Mouse (Mus musculus) hindbrain, embryonic 16.5 days (tissue): ENCODE measurements around the gene Qsox1. TPM values are rescaled to one million over a fixed set of nuclear protein-coding genes. Genes with fewer than 3 reads are reported as not detected.

ENCODE experiments used
- ATAC-seq: fragments of 200-750 bp; cut with Nextera tagmentation; 2 replicates; pipeline ENCODE4 v1.8.0; 2017; ENCODE audit warnings: moderate TSS enrichment, moderate library complexity
- H3K27ac ChIP-seq: fragments of 300-500 bp; sonication (generic); 2 replicates; pipeline ENCODE4 v1.5.1; 2014; ENCODE audit warnings: low read depth, mild to moderate bottlenecking, control low read depth, low read length, moderate library complexity
- H3K27me3 ChIP-seq: fragments of 300-500 bp; sonication (generic); replicated peaks from 2 replicates; pipeline ENCODE4 v1.6.1; 2014; ENCODE audit warnings: low read length; ENCODE audit not compliant: control insufficient read depth, insufficient read depth
- H3K36me3 ChIP-seq: fragments of 300-500 bp; sonication (generic); 2 replicates; pipeline ENCODE4 v1.6.1; 2014; ENCODE audit warnings: mild to moderate bottlenecking, low read length, moderate library complexity, mixed read lengths; ENCODE audit not compliant: control insufficient read depth, insufficient read depth
- H3K4me1 ChIP-seq: fragments of 300-500 bp; sonication (generic); 2 replicates; pipeline ENCODE4 v1.6.1; 2014; ENCODE audit warnings: low read depth, low read length; ENCODE audit not compliant: control insufficient read depth, insufficient read depth
- H3K4me2 ChIP-seq: fragments of 300-500 bp; sonication (generic); 2 replicates; pipeline ENCODE4 v1.6.1; 2014; ENCODE audit warnings: mild to moderate bottlenecking, low read length, control low read depth, moderate library complexity
- H3K4me3 ChIP-seq: fragments of 300-500 bp; sonication (generic); 2 replicates; pipeline ENCODE4 v1.5.1; 2014; ENCODE audit warnings: mild to moderate bottlenecking, low read length, control low read depth, moderate library complexity
- H3K9ac ChIP-seq: fragments of 300-500 bp; sonication (generic); 2 replicates; pipeline ENCODE4 v1.6.1; 2014; ENCODE audit warnings: low read depth, mild to moderate bottlenecking, control low read depth, low read length, moderate library complexity
- H3K9me3 ChIP-seq: fragments of 300-500 bp; sonication (generic); 2 replicates; pipeline ENCODE4 v1.6.1; 2014; ENCODE audit warnings: mild to moderate bottlenecking, low read length, moderate library complexity; ENCODE audit not compliant: control insufficient read depth
- WGBS: fragments of 180-500 bp; shearing (Covaris S2); extraction: QIAGEN DNeasy Blood & Tissue Kit; methylation state at CpG from one replicate; pipeline ENCODE4 v1.1.7; 2014; 5-methylcytosine and 5-hydroxymethylcytosine counted together
- polyA plus RNA-seq: library from polyadenylated mRNA; unstranded; fragments of >200 nt; fragmentation: Nextera tagmentation; extraction: Ambion mirVana; gene quantifications from 2 replicates; pipeline ENCODE4 v1.2.1, GENCODE M21; 2015

The Qsox1 gene
- polyA plus RNA-seq, 1 experiment from 2014 or later: 25.0 TPM

DNA sequence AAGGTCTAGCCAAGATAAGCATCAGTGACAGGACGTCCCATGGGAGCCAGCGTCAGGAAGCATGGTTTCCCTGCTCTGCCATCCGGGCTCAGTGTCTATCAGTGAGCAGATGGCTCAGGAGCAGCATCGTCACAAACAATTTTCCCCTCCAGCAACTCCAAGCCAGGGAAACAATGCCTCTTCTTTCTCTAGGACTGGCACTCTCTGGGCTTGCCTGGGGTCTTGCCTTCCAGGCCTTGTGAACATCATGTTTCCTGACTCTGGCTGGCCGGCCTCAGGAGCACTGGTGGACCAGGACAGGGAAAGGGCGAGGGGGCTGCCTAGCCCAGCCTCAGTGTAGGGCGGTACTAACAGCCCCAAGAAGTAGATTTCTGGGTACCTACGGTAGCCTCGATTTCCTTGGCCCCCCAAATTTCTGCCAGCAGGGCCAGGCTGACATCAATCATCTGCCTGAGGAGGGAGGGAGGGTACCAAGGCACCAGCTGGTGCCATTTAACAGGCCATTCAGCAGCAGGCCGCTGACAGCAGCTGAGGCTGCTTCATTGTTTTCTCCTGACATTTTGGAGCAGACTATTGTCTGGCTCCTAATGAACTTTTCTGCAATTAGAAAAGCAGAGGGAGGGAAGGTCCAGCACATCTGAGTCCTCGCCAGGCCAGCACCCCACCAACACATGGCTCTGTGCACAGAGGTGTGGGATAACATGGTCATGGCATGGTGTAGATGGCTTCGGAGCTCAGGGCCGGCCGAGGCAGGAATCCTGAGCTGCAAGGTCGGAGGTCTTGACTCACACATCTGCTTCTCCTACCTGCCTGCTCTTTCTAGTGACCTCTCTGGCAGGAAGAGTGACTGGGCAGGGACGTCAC is 22.3 kb downstream of the Qsox1 start:
- H3K36me3 ChIP-seq: peaks cover 19% of the 10 kb centered on the region; the same call in 1 of the 2 replicates

DNA sequence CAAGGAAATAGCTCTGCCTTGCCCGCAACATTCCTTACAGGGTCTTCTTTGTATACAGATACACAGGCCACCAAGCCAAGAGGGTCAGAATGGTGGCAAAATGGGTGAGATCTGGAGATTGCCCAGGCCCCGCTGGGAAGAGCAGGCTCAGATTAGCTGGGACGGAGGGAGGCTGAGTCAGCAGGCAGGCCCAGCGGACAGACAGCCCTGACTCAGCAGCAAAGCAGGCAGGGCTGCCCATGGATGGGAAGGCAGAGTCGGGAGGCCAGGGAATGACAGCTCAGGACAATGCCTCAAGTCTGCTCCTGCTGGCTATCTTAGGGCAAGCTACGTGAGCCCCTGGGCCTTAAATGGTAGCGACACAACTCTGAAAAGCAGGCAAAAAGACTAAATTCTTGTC is 26.8 kb downstream of the Qsox1 start:
- no peak for ATAC-seq
- peaks cover 8% of the 10 kb centered on the region for H3K4me1 ChIP-seq
- 50% methylated on average over 7 of the region's 7 CpGs for WGBS
- 0 out of 2 replicates have a peak overlapping the region, but pooled peaks have one; percentile 4 for H3K9ac ChIP-seq
- H3K9me3 ChIP-seq: no peaks in the 10 kb centered on the region
- no peak overlapping the region for H3K4me2 ChIP-seq
- H3K4me3 ChIP-seq: no peak overlapping the region
- H3K36me3 ChIP-seq: peaks cover 19% of the 10 kb centered on the region
- H3K27ac ChIP-seq: no peak overlapping the region
- peaks cover 4% of the 10 kb centered on the region for H3K27me3 ChIP-seq

More for the DNA sequence above, 22.3 kb downstream of the Qsox1 start:
- H3K27me3 ChIP-seq: no peaks in the 10 kb centered on the region
- H3K4me3 ChIP-seq: no peak overlapping the region
- H3K4me2 ChIP-seq: no peak overlapping the region
- H3K27ac ChIP-seq: peak overlapping the region; percentile 76
- peak; percentile 83 for ATAC-seq
- H3K4me1 ChIP-seq: peaks cover 8% of the 10 kb centered on the region
- WGBS: 29% methylated on average over 16 of the region's 16 CpGs
- H3K9me3 ChIP-seq: no peaks in the 10 kb centered on the region
- H3K9ac ChIP-seq: peak overlapping the region; percentile 43

DNA sequence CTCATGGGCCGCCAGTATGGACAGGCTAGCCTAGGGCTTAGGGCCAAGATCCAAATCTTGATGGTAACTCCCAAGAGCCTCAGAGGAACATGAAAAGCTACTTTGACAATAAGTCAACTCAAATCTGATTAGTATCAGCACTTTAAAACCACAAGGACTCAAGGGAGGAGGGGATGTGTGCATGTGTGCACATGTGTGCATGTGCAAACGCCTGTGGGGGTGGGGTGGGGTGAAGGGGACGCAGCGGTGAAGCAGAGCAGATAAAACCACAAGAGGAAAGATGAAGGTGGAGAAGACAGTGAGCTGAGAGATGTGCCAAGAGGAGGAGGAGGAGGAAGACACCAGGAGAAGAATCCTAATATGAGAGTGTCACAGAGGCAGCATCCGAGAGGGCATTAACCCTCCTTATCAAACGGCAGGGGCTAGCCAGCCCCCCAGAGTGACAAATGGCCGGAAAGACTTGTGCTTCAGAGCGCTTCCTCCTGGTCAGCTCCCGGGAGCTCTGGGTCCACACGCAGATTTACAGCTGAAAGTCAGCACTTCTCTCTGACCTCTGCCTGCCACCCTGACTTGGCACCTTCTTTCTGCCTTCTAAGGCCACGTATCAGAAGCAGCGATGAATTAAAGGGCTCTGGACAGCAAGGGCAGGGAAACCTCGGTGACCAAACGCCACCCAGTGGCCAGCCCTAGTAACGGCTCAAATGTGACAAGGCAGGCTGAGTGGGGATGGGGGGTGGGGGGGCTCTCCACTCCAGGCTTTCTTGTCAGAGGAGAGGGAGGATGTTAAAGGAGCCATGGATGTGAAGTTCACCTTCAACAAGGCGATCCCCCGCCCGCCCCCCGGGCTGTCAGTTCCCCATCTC is 28.1 kb downstream of the Qsox1 start:
- ATAC-seq: peak; percentile 67; the same call in 1 of the 2 replicates
- Histone ChIP-seq H3K9ac (0 out of 2 replicates have a peak overlapping the region, but pooled peaks have one; percentile 3), H3K4me2 (no peak overlapping the region), H3K9me3 (no peaks in the 10 kb centered on the region), H3K27me3 (peaks cover 7% of the 10 kb centered on the region), H3K4me3 (no peak overlapping the region), H3K36me3 (peaks cover 22% of the 10 kb centered on the region), H3K4me1 (no peaks in the 10 kb centered on the region), H3K27ac (no peak overlapping the region)
- 39% methylated on average over 19 of the region's 19 CpGs for WGBS

DNA sequence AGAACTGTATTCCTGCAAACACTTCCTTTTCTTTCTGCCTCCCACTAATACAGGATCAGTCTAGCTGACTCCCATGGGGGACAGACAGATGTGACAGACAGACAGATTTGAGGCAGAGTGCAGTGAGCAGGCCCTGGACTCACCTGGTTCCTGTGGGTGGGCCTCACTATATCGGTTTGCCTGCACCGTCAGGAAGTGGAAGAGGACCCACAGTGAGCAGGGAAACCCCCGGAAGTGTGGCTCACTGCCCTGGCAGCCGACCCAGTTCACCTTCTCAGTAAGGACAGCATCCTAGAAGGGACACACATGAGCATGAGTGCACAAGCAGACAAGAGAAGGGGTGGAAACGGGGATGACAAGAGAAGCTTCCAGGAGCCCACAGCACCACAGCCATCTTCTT is 30.3 kb downstream of the Qsox1 start:
- 90% methylated on average over 5 of the region's 5 CpGs for WGBS
- no peak overlapping the region for H3K4me3 ChIP-seq
- H3K9ac ChIP-seq: no peak overlapping the region
- H3K4me1 ChIP-seq: no peaks in the 10 kb centered on the region
- peaks cover 7% of the 10 kb centered on the region for H3K27me3 ChIP-seq
- no peak overlapping the region for H3K4me2 ChIP-seq
- peaks cover 26% of the 10 kb centered on the region for H3K36me3 ChIP-seq
- no peak for ATAC-seq
- no peaks in the 10 kb centered on the region for H3K9me3 ChIP-seq
- no peak overlapping the region for H3K27ac ChIP-seq

DNA sequence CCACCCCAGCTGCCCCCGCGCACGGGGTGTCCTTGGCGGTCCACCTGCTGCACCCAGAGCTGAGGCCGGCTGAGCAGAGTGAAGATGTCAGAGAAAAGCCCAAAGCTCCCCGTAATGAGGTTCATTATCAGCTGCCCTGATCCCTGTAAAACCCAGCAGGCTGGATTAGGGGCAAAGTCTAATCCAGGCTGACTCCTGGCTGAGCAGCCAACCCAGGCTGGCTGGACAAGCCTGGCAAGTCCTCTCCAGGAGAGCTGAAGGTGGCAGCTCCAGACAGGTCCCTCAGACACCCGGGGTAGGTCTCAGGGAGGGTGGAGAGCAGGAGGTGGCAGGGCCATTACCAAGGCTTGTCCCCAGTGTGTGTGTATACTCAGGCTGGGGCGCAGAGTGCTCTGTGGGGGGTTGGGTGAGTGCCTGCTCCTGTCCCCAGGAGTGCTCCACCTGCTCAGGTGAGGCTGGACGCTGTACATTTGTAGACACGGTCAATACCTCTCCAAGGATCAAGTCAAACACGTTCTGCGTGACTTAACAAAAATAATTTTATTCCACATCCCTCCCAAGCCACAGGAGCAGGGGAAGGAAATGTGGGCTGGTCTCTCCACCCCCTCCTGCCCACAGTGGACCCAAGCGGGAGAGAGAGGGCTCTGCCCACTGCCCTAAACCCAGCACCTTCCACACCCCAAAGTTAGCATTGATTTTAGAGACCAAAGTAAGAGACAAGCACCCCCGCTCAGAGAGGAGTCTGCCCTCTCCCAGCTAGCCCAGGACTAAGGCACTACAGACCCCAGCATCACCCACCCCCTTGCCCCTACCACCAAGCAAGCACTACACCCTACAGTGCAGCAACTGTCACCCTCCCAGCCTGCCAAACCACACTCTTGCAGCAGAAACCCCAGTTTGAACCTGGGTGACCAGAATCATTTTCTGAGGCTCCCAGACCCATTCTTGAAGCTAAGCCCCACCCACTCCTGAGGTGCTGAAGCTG is 34.8 kb downstream of the Qsox1 start:
- Histone ChIP-seq H3K36me3 (peaks cover 21% of the 10 kb centered on the region), H3K27ac (no peak overlapping the region), H3K9ac (no peak overlapping the region), H3K9me3 (peaks cover 6% of the 10 kb centered on the region), H3K4me2 (no peak overlapping the region), H3K27me3 (peaks cover 11% of the 10 kb centered on the region), H3K4me1 (no peaks in the 10 kb centered on the region), H3K4me3 (no peak overlapping the region)
- WGBS: 64% methylated on average over 14 of the region's 14 CpGs
- ATAC-seq: no peak

DNA sequence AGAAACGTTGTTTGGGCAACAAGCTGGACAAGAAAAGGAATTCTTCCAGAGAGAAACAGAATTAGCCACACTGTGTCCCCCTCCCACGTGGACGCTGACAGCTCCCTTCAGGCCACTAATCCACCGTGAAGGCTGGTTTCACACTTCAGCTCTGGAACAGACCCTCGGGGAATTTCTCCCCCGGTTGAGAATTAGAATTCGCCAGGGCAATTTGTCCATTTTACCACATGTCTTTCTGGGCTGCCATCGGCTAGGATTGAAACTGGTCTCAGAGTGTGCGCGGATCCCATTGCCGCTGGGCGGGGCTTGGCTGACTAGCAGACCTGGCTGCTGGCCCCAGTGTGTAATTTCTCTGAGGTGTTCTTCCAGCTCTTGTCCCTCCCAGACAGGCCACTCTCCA is 53.5 kb downstream of the Qsox1 start:
- Histone ChIP-seq H3K4me3 (no peak overlapping the region), H3K36me3 (no peaks in the 10 kb centered on the region), H3K9me3 (no peaks in the 10 kb centered on the region), H3K4me1 (no peaks in the 10 kb centered on the region), H3K27ac (no peak overlapping the region), H3K9ac (no peak overlapping the region), H3K27me3 (peaks cover 31% of the 10 kb centered on the region), H3K4me2 (no peak overlapping the region)
- 20% methylated on average over 12 of the region's 12 CpGs for WGBS
- peak; percentile 93 for ATAC-seq

DNA sequence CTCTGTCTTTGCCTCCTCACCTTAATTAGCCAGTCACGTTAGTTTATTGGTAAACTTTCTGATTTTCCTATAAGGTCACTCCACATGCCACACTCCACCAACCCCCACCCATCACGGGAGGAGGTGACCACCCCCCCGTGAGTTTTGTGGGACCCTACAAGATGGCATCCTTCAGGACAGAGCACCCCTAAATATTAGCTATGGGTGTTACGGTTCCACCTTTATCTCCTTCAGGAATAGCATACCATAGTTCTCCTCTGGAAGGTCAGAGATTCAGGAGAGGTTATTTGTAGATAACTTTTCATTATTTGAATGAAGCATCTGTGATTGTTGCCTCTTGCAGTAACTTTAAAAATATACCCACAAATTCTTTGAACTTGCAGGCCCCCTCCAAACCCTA is 54.0 kb downstream of the Qsox1 start:
- 59% methylated on average over 4 of the region's 4 CpGs for WGBS
- Histone ChIP-seq H3K4me2 (no peak overlapping the region), H3K4me3 (no peak overlapping the region), H3K27ac (no peak overlapping the region), H3K36me3 (no peaks in the 10 kb centered on the region), H3K9me3 (no peaks in the 10 kb centered on the region), H3K9ac (no peak overlapping the region), H3K4me1 (no peaks in the 10 kb centered on the region), H3K27me3 (peaks cover 33% of the 10 kb centered on the region)
- peak; percentile 22; the same call in 1 of the 2 replicates for ATAC-seq

DNA sequence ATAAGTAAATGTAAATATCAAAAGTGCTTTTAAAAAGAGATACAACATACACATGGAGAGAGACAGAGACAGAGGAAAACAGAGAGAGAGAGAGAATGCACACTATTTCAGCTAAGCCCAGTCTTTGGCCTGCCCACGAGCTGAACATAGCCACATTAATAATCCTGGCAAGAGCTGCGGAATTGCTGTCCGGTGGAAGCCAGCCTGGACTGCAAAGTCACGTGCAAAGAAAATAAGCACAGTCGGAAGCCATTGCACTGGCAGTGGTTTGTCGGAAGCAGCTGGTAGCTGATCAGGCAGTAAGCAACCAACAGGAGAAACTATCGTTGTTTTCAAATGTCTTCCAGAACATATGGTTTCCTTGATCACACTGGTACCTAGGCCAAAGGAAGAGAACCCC is 55.1 kb downstream of the Qsox1 start:
- H3K27ac ChIP-seq: no peak overlapping the region
- H3K27me3 ChIP-seq: peaks cover 36% of the 10 kb centered on the region
- no peak overlapping the region for H3K4me3 ChIP-seq
- ATAC-seq: peak; percentile 60; the same call in 1 of the 2 replicates
- H3K4me1 ChIP-seq: no peaks in the 10 kb centered on the region
- H3K9ac ChIP-seq: no peak overlapping the region
- no peaks in the 10 kb centered on the region for H3K9me3 ChIP-seq
- H3K36me3 ChIP-seq: no peaks in the 10 kb centered on the region
- 40% methylated on average over 7 of the region's 7 CpGs for WGBS
- no peak overlapping the region for H3K4me2 ChIP-seq
